Mouse (Mus musculus) spleen, postnatal 10 days (tissue): ENCODE data around the gene Dnajb12.
"Not testable (repeated sequence)": the region's sequence is repeated elsewhere in the genome, so short reads cannot be mapped to it uniquely, and the experiment has no call there.

ENCODE experiments used
- DNase-seq, 2 experiments: peaks; one replicate each; pipeline ENCODE4 v3.0.0; 2021 to 2022; ENCODE audit warnings: low spot score in 2 of 2

The Dnajb12 gene

GRCm38 (mm10) chr10:59872651-59873050 is 6.7 kb upstream of the Dnajb12 start:
- DNase-seq, result not testable (repeated sequence)

GRCm38 (mm10) chr10:59873206-59873605 is 6.2 kb upstream of the Dnajb12 start:
- no peak for DNase-seq

DNA sequence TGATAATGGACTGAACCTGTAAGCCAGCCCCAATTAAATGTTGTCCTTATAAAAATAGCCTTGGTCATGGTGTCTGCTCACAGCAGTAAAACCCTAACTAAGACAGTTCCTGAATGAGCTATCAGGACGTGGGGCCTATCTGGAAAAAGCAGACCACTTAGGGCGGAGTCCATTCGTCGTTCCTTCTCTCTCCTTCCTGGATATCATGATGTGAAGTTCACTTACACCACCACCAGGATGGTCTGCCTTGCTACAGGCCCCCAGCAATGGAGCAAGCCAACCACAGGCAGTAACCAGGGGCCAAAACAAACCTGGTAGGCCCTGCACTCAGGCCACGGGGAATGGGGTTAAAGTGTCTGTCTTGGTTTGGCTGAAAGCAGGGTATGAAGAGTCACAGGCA is 5.7 kb upstream of the Dnajb12 start:
- DNase-seq, result peak; percentile 54 to 71

DNA sequence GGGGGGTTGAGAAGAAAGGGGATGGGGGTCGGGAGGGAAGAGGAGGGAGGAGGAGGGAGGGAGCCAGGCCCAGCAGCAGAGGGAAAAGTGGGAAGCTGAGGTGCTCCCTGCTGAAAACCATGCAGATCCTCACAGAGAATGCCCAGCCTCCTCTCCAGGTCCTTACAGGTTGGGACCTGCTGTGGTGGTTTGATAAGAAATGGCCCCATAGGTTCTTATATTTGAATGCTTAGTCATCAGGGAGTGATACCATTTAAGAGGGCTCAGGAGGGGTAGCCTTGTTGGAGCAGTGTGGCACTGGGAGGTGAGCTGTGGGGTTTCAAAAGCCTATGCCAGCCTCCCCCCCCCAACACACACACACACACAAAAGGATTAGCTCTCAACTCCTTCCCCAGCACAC is 4.0 kb upstream of the Dnajb12 start:
- DNase-seq, result peak; percentile 58 to 64

DNA sequence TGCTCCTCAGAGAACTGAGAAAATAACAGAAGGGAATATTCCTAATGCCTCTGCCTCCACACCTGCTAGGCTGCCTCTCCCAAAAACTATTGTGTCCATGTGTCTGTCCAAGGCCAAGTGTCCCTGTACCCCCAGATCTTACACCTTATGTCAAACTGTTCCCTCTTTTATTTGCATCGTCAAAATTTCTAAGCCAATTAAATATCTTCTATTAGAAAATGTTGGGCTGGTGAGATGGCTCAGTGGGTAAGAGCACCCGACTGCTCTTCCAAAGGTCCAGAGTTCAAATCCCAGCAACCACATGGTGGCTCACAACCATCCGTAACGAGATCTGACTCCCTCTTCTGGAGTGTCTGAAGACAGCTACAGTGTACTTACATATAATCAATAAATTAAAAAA is 2.7 kb upstream of the Dnajb12 start:
- DNase-seq, result not testable (repeated sequence)

GRCm38 (mm10) chr10:59877421-59878117 is 1.8 kb upstream of the Dnajb12 start:
- DNase-seq, result no peak

DNA sequence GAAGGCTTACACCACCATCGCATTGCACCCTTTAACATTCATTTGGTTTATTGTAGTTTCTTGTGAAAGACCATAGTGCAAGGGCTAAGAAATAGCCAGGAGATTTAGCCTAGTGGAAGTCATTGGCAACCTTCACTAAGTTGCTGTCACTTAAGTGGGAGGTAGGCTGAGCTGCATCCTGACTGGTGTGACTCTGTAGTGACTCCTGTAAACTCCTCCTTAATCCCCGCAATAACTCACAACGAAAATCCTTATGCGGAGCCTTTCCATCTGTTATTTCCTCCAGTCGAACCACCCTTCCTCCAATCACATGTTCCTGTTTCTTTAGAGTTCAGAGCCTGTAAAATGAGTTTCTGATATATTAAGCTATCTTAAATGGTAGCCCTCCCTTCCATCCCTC is 533 bp upstream of the Dnajb12 start:
- peak in 1 of 2 experiments; percentile 41 for DNase-seq

DNA sequence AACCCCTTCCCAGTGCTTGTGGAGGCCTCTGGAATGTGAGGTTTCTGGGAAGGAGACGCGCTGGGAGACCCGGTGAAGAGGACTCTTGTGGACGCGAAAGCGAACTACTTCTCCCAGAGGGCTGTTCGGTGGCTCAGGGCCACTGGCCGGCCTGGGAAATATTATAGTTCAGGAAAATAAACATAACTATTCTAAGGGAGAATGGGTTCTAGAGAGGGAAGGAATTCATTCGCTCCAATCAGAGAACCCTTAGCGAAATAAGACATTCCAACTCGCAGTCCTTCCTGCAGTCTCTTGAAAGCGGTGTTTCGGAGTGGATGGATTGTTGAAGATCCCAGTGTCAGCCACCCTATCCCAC is 652 bp downstream of the Dnajb12 start:
- no peak for DNase-seq

GRCm38 (mm10) chr10:59880837-59881236 is 1.5 kb downstream of the Dnajb12 start:
- DNase-seq, result no peak

GRCm38 (mm10) chr10:59884327-59885173 is 5.2 kb downstream of the Dnajb12 start:
- DNase-seq, result no peak

- no peak for DNase-seq
Observed at GRCm38 (mm10) chr10:59885174-59886080, 6.1 kb downstream of the Dnajb12 start.

DNA sequence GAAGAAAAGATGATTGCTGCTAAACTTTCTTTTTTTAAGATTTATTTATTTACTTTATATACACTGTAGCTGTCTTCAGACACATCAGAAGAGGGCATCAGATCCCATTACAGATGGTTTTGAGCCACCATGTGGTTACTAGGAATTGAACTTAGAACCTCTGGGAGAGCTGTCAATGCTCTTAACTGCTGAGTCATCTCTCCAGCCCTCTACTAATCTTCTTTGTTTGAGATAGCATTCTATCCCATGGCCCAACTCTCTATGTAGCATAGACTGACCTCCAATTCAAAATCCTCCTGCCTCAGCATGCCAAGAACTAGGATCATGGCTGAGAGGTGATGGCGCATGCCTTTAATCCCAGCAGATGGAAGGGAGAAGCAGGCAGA is 6.7 kb downstream of the Dnajb12 start:
- DNase-seq, result no peak

DNA sequence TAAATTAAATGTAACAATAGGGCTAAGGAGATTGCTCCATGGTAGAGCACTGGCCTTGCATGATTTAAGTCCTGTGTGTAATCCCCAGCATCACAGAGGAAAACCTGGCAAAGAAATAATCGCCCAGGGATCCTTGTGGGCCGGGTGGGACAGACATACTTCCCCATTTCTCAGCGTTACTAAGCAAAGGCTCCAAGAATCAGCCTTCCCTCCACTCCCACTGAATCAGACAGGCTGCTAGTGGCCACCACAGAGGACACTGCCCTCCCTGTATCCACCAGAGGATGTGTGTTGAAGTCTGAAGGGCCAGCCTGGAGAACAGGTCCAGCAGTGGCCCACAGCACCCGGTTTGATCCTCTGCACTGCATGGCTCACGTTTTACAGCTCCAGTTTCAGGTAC is 8.1 kb downstream of the Dnajb12 start:
- no peak for DNase-seq

DNA sequence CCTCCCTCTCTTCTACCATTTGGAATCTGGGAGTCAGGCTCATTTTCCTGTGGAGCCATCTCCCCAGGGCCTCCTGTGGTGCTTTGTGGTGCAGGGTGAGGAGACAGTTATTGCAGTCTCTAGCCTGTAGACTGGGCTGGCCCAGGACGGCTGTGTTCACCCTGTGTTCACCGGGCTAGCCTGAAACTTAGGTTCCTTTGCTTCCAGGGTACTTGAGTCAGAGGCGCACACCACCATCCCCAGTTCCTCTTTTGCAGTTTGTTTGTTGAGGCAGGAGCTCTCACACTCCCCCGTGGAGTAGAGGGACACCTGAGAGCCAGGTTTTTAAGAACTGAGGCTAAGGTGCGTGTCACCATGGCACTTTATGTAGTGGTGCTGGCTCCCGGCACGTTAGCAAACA is 10.0 kb downstream of the Dnajb12 start:
- no peak for DNase-seq

- no peak for DNase-seq
Observed at GRCm38 (mm10) chr10:59889953-59890751, 10.8 kb downstream of the Dnajb12 start.

DNA sequence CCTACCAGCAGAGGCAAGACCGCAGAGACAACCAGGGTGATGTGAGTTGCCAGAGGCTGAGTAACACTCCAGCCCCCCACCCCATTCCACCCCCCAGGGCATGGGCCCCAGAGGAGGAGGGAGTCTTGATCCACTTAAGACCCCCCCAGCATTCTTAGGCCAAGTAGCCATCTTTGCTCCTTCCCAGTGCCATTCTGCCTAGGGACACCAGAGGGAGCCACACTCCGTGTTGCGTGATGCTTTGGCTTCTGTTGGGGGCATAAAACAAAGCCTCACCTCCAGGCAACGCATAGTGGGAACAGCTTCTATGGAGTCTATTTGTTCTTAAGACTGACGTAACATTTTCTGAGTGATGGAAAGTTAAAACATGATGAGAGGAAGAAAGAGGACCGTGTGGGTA is 13.6 kb downstream of the Dnajb12 start:
- peak; percentile 67 to 79 for DNase-seq

DNA sequence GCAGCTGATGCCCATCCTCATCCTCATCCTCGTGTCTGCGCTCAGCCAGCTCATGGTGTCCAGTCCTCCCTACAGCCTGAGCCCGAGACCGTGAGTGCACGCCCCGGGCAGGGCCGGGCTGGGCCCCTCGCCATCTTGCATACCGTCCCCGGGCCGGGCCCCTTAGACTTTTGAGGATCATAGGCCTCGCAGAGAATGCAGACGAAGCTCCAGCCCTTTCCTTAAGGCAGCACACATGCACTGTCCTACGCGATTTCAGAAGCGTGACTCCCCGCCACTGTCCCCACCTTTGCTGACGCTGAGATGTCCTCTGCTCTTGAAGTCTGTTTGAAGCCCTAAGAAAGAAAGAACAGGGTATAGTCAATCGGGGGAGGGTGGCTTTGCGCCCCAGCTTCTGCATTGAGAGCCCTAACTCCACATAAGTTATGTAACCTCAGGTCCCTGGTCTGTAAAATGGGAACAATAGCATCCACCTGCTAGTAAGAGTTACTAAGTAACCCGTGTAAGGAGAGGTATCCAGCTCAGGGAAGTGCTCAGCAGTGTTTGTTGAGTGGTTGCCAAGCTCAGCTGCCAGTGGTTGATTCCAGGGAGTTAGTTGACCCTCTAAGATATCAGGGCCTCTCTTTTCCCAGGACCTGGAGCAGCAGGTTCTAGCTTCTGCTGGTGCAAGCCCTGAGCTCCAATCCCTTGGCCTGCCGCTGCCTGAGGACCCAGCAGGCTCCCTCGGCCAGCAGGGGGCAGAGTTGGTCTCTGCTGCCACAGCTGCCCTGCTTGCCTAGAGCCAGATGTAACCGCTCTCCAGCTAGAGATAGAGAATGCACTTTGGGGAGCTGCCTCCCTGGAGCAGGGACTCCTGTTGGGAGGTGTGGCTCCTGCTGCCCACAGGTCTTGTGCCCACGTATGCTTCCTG is 15.2 kb downstream of the Dnajb12 start:
- DNase-seq, result peak; percentile 89 to 93

GRCm38 (mm10) chr10:59895460-59896186 is 16.3 kb downstream of the Dnajb12 start:
- DNase-seq, result peak in 1 of 2 experiments; percentile 9

GRCm38 (mm10) chr10:59896211-59896610 is 16.9 kb downstream of the Dnajb12 start:
- no peak for DNase-seq
